Mouse (Mus musculus) heart, embryonic 12.5 days (tissue): ENCODE measurements around the gene Lasp1. TPM values are rescaled to one million over a fixed set of nuclear protein-coding genes. Genes with fewer than 3 reads are reported as not detected.
"Not testable (repeated sequence)": the region's sequence is repeated elsewhere in the genome, so short reads cannot be mapped to it uniquely, and the experiment has no call there.

Source experiments
- ATAC-seq: fragments of 200-750 bp; cut with Nextera tagmentation; 2 replicates; pipeline ENCODE4 v1.8.0; 2017; ENCODE audit warnings: moderate TSS enrichment, moderate library complexity; ENCODE audit not compliant: insufficient number of reproducible peaks, low FRiP score
- H3K27ac ChIP-seq: fragments of 300-500 bp; sonication (generic); 2 replicates; pipeline ENCODE4 v1.5.1; 2016; ENCODE audit warnings: mild to moderate bottlenecking, moderate library complexity; ENCODE audit not compliant: poor library complexity, severe bottlenecking
- H3K27me3 ChIP-seq: fragments of 300-500 bp; sonication (generic); replicated peaks from 2 replicates; pipeline ENCODE4 v1.6.1; 2016; ENCODE audit warnings: mild to moderate bottlenecking, moderate library complexity
- H3K36me3 ChIP-seq: fragments of 300-500 bp; sonication (generic); 2 replicates; pipeline ENCODE4 v1.6.1; 2016; ENCODE audit warnings: mild to moderate bottlenecking, moderate library complexity
- H3K4me1 ChIP-seq: fragments of 300-500 bp; sonication (generic); replicated peaks from 2 replicates; pipeline ENCODE4 v1.6.1; 2016; ENCODE audit warnings: mild to moderate bottlenecking
- H3K4me2 ChIP-seq: fragments of 300-500 bp; sonication (generic); 2 replicates; pipeline ENCODE4 v1.6.1; 2016; ENCODE audit warnings: mild to moderate bottlenecking, moderate library complexity
- H3K4me3 ChIP-seq: fragments of 300-500 bp; sonication (generic); 2 replicates; pipeline ENCODE4 v1.5.1; 2016; ENCODE audit warnings: mild to moderate bottlenecking
- H3K9ac ChIP-seq: fragments of 300-500 bp; sonication (generic); 2 replicates; pipeline ENCODE4 v1.6.1; 2016; ENCODE audit warnings: mild to moderate bottlenecking, moderate library complexity
- H3K9me3 ChIP-seq: fragments of 300-500 bp; sonication (generic); replicated peaks from 2 replicates; pipeline ENCODE4 v1.6.1; 2016; ENCODE audit warnings: mild to moderate bottlenecking, moderate library complexity
- WGBS: fragments of 180-500 bp; shearing (Covaris S2); methylation state at CpG from one replicate; pipeline ENCODE4 v1.1.7; 2016; 5-methylcytosine and 5-hydroxymethylcytosine counted together
- polyA plus RNA-seq: library from polyadenylated mRNA; unstranded; fragments of >200 nt; fragmentation: Nextera tagmentation; extraction: Ambion mirVana; gene quantifications from 2 replicates; pipeline ENCODE4 v1.2.1, GENCODE M21; 2016

Gene Lasp1
- polyA plus RNA-seq, 1 experiment from 2014 or later = 46.9 TPM

- ATAC-seq = no peak
- H3K9ac ChIP-seq = no peak overlapping the region
- 43% methylated on average over 2 of the region's 2 CpGs for WGBS
- no peak overlapping the region for H3K27ac ChIP-seq
- H3K9me3 ChIP-seq = no peaks in the 10 kb centered on the region
- no peak overlapping the region for H3K4me2 ChIP-seq
- peaks cover 21% of the 10 kb centered on the region for H3K4me1 ChIP-seq
- H3K27me3 ChIP-seq = no peaks in the 10 kb centered on the region
- no peak overlapping the region for H3K4me3 ChIP-seq
- H3K36me3 ChIP-seq = peaks cover 54% of the 10 kb centered on the region
Measured at GRCm38 (mm10) chr11:97777129-97777529, 21.7 kb upstream of the Lasp1 start.

DNA sequence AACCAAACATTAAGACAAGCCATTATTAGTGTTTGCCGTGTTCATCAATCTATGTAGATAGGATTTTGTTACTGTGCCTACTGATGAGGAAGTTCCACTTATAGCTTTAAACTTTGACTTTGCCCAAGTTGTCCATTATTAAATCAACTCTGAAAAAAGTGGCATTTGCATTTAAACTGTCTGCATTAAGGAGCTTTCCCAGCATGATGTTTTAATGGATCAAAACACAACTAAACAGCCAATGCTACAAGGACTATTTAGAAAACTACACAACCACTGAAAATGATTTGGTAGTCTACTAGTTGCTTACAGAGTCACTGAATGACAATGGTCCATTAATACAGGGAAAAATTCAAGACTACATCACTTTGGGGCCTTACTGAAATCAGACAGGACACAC lies 19.9 kb upstream of the Lasp1 start:
- Histone ChIP-seq H3K4me1 (peaks cover 26% of the 10 kb centered on the region), H3K36me3 (peaks cover 54% of the 10 kb centered on the region), H3K27me3 (no peaks in the 10 kb centered on the region), H3K9ac (no peak overlapping the region), H3K9me3 (no peaks in the 10 kb centered on the region), H3K4me2 (no peak overlapping the region), H3K27ac (no peak overlapping the region), H3K4me3 (no peak overlapping the region)
- ATAC-seq = no peak
- WGBS = 87% methylated on average over 1 of the region's 1 CpGs

GRCm38 (mm10) chr11:97779968-97780701 lies 18.7 kb upstream of the Lasp1 start:
- H3K4me3 ChIP-seq = peak overlapping the region; percentile 88
- 52% methylated on average over 2 of the region's 2 CpGs for WGBS
- ATAC-seq = no peak
- H3K27ac ChIP-seq = no peak overlapping the region
- H3K36me3 ChIP-seq = peaks cover 52% of the 10 kb centered on the region
- H3K27me3 ChIP-seq = no peaks in the 10 kb centered on the region
- H3K4me2 ChIP-seq = peak overlapping the region; percentile 93
- H3K9me3 ChIP-seq = no peaks in the 10 kb centered on the region
- peak overlapping the region; percentile 98 for H3K9ac ChIP-seq
- H3K4me1 ChIP-seq = peaks cover 26% of the 10 kb centered on the region

- peaks cover 45% of the 10 kb centered on the region for H3K36me3 ChIP-seq
- H3K9me3 ChIP-seq = no peaks in the 10 kb centered on the region
- H3K4me3 ChIP-seq = peak overlapping the region; percentile 88
- 2% methylated on average over 11 of the region's 11 CpGs for WGBS
- H3K27me3 ChIP-seq = no peaks in the 10 kb centered on the region
- H3K4me1 ChIP-seq = peaks cover 26% of the 10 kb centered on the region
- peak overlapping the region; percentile 92 for H3K27ac ChIP-seq
- 0 out of 2 replicates have a peak, but pooled peaks have one; percentile 8 for ATAC-seq
- peak overlapping the region; percentile 93 for H3K4me2 ChIP-seq
- H3K9ac ChIP-seq = peak overlapping the region; percentile 98
Measured at GRCm38 (mm10) chr11:97781478-97781831, 17.3 kb upstream of the Lasp1 start.

GRCm38 (mm10) chr11:97781832-97782563 lies 16.8 kb upstream of the Lasp1 start, which contains the start of gene Rpl23:
TSS of gene Rpl23 (minus strand) at chr11:97782437.
- ATAC-seq = peak; percentile 97
- H3K36me3 ChIP-seq = peaks cover 39% of the 10 kb centered on the region
- peaks cover 26% of the 10 kb centered on the region for H3K4me1 ChIP-seq
- H3K9me3 ChIP-seq = no peaks in the 10 kb centered on the region
- H3K27me3 ChIP-seq = no peaks in the 10 kb centered on the region
- H3K27ac ChIP-seq = peak within 1 kb of the TSS; percentile 92
- H3K4me3 ChIP-seq = peak within 1 kb of the TSS; percentile 88
- under 1% methylated on average over 67 of the region's 67 CpGs for WGBS
- H3K9ac ChIP-seq = peak within 1 kb of the TSS; percentile 98
- peak within 1 kb of the TSS; percentile 93 for H3K4me2 ChIP-seq

- Histone ChIP-seq H3K4me1 (peaks cover 26% of the 10 kb centered on the region), H3K27me3 (no peaks in the 10 kb centered on the region), H3K9ac (peak overlapping the region; percentile 73), H3K4me3 (peak overlapping the region; percentile 88), H3K36me3 (peaks cover 34% of the 10 kb centered on the region), H3K4me2 (peak overlapping the region; percentile 93), H3K27ac (peak overlapping the region; percentile 49), H3K9me3 (no peaks in the 10 kb centered on the region)
- no peak; the same call in 1 of the 2 replicates for ATAC-seq
- WGBS = under 1% methylated on average over 10 of the region's 10 CpGs
Measured at GRCm38 (mm10) chr11:97782564-97782895, 16.3 kb upstream of the Lasp1 start.

- Histone ChIP-seq H3K4me2 (no peak overlapping the region), H3K4me1 (0 out of 2 replicates have a peak, but pooled peaks cover 4% of the 10 kb centered on the region), H3K9me3 (no peaks in the 10 kb centered on the region), H3K4me3 (no peak overlapping the region), H3K27ac (no peak overlapping the region), H3K27me3 (no peaks in the 10 kb centered on the region), H3K36me3 (no peaks in the 10 kb centered on the region), H3K9ac (no peak overlapping the region)
- WGBS = 86% methylated on average over 3 of the region's 3 CpGs
- ATAC-seq = no peak
Measured at GRCm38 (mm10) chr11:97787961-97788360, 10.8 kb upstream of the Lasp1 start.

GRCm38 (mm10) chr11:97789727-97790126 lies 9.1 kb upstream of the Lasp1 start:
- no peak for ATAC-seq
- H3K4me3 ChIP-seq = no peak overlapping the region
- H3K4me2 ChIP-seq = no peak overlapping the region
- H3K4me1 ChIP-seq = no peaks in the 10 kb centered on the region
- H3K27me3 ChIP-seq = no peaks in the 10 kb centered on the region
- H3K9me3 ChIP-seq = no peaks in the 10 kb centered on the region
- H3K9ac ChIP-seq = no peak overlapping the region
- WGBS = 80% methylated on average over 5 of the region's 5 CpGs
- no peaks in the 10 kb centered on the region for H3K36me3 ChIP-seq
- H3K27ac ChIP-seq = no peak overlapping the region

DNA sequence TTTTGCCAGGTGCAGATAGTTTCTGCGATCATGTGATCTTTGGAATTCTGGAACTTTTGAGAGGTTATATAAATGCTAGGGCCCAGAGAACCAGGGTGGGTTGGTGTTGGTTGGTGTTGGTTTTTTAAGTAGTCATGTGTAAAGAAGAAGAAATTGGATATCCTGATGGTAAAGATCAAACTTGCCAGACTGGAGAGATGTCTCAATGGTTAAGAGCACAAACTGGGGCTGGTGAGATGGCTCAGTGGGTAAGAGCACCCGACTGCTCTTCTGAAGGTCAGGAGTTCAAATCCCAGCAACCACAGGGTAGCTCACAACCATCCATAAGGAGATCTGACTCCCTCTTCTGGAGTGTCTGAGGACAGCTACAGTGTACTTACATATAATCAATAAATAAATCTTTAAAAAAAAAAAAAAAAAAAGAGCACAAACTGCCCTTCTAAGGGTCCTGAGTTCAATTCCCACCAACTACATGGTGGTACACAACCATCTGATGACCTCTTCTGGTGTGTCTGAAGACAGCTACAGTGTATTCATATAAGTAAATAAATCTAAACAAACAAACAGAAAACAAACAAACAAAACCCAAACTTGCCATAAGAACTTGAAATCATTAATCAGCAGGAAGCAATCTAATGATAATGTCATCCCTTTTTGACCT lies 7.9 kb upstream of the Lasp1 start:
- not testable (repeated sequence) for H3K27me3 ChIP-seq, H3K36me3 ChIP-seq, H3K9me3 ChIP-seq, H3K4me1 ChIP-seq, H3K4me3 ChIP-seq, H3K9ac ChIP-seq, H3K4me2 ChIP-seq, ATAC-seq, H3K27ac ChIP-seq
- WGBS = 72% methylated on average over 2 of the region's 2 CpGs

GRCm38 (mm10) chr11:97793165-97793564 lies 5.6 kb upstream of the Lasp1 start:
- no peak overlapping the region for H3K4me2 ChIP-seq
- no peak overlapping the region for H3K9ac ChIP-seq
- no peaks in the 10 kb centered on the region for H3K4me1 ChIP-seq
- 6% methylated on average over 2 of the region's 2 CpGs for WGBS
- no peaks in the 10 kb centered on the region for H3K9me3 ChIP-seq
- H3K4me3 ChIP-seq = no peak overlapping the region
- no peak overlapping the region for H3K27ac ChIP-seq
- ATAC-seq = no peak
- no peaks in the 10 kb centered on the region for H3K36me3 ChIP-seq
- no peaks in the 10 kb centered on the region for H3K27me3 ChIP-seq

GRCm38 (mm10) chr11:97796910-97797309 lies 1.9 kb upstream of the Lasp1 start:
- Histone ChIP-seq H3K27ac (no peak overlapping the region), H3K4me3 (no peak overlapping the region), H3K36me3 (0 out of 2 replicates have a peak, but pooled peaks cover under 1% of the 10 kb centered on the region), H3K9ac (no peak overlapping the region), H3K4me1 (peaks cover 11% of the 10 kb centered on the region), H3K4me2 (no peak overlapping the region), H3K27me3 (no peaks in the 10 kb centered on the region), H3K9me3 (no peaks in the 10 kb centered on the region)
- 3% methylated on average over 6 of the region's 6 CpGs for WGBS
- no peak for ATAC-seq
